Mouse (Mus musculus) liver, embryonic 12.5 days (tissue): ENCODE results near the gene Gm49630. TPM values are rescaled to one million over a fixed set of nuclear protein-coding genes. Genes with fewer than 3 reads are reported as not detected.
"Not testable (repeated sequence)": the region's sequence is repeated elsewhere in the genome, so short reads cannot be mapped to it uniquely, and the experiment has no call there.

Source experiments
- ATAC-seq: fragments of 200-750 bp; cut with Nextera tagmentation; 2 replicates; pipeline ENCODE4 v1.8.0; 2017; ENCODE audit warnings: moderate number of reproducible peaks, mild to moderate bottlenecking, moderate library complexity
- H3K27ac ChIP-seq: fragments of 300-500 bp; sonication (generic); 2 replicates; pipeline ENCODE4 v1.5.1; 2016; ENCODE audit warnings: mild to moderate bottlenecking
- H3K27me3 ChIP-seq: fragments of 300-500 bp; sonication (generic); replicated peaks from 2 replicates; pipeline ENCODE4 v1.6.1; 2016; ENCODE audit warnings: mild to moderate bottlenecking, moderate library complexity
- H3K36me3 ChIP-seq: fragments of 300-500 bp; sonication (generic); 2 replicates; pipeline ENCODE4 v1.6.1; 2016; ENCODE audit warnings: mild to moderate bottlenecking, moderate library complexity
- H3K4me1 ChIP-seq: fragments of 300-500 bp; sonication (generic); 2 replicates; pipeline ENCODE4 v1.6.1; 2016
- H3K4me2 ChIP-seq: fragments of 300-500 bp; sonication (generic); 2 replicates; pipeline ENCODE4 v1.6.1; 2016; ENCODE audit warnings: mild to moderate bottlenecking, moderate library complexity
- H3K4me3 ChIP-seq: fragments of 300-500 bp; sonication (generic); 2 replicates; pipeline ENCODE4 v1.5.1; 2016; ENCODE audit warnings: mild to moderate bottlenecking, moderate library complexity
- H3K9ac ChIP-seq: fragments of 300-500 bp; sonication (generic); 2 replicates; pipeline ENCODE4 v1.6.1; 2016; ENCODE audit warnings: mild to moderate bottlenecking, moderate library complexity
- H3K9me3 ChIP-seq: fragments of 300-500 bp; sonication (generic); replicated peaks from 2 replicates; pipeline ENCODE4 v1.6.1; 2016; ENCODE audit warnings: mild to moderate bottlenecking, moderate library complexity
- WGBS: fragments of 180-500 bp; shearing (Covaris S2); methylation state at CpG from one replicate; pipeline ENCODE4 v1.1.7; 2016; ENCODE audit not compliant: insufficient replicate concordance; 5-methylcytosine and 5-hydroxymethylcytosine counted together
- polyA plus RNA-seq: library from polyadenylated mRNA; unstranded; fragments of >200 nt; fragmentation: Nextera tagmentation; extraction: Ambion mirVana; gene quantifications from 2 replicates; pipeline ENCODE4 v1.2.1, GENCODE M21; 2016

Gm49630 gene
- polyA plus RNA-seq, 1 experiment from 2014 or later, result not detected

GRCm38 (mm10) chr17:7360749-7361465 is 10.9 kb downstream of the Gm49630 start:
- WGBS, result 74% methylated on average over 9 of the region's 9 CpGs
- not testable (repeated sequence) for H3K36me3 ChIP-seq, H3K4me1 ChIP-seq, H3K4me2 ChIP-seq, H3K27ac ChIP-seq, H3K9me3 ChIP-seq, H3K4me3 ChIP-seq, H3K9ac ChIP-seq, H3K27me3 ChIP-seq, ATAC-seq

- ATAC-seq, result not testable (repeated sequence)
Observed at GRCm38 (mm10) chr17:7359806-7360205, 12.0 kb downstream of the Gm49630 start.

GRCm38 (mm10) chr17:7352596-7352995 is 19.2 kb downstream of the Gm49630 start, which contains the start of gene Ttll2:
Ttll2 (minus strand) TSS chr17:7352696.
- WGBS, result 47% methylated on average over 1 of the region's 1 CpGs
- not testable (repeated sequence) for ATAC-seq

More at GRCm38 (mm10) chr17:7359806-7360205, 12.0 kb downstream of the Gm49630 start:
- not testable (repeated sequence) for H3K9me3 ChIP-seq, H3K27ac ChIP-seq, H3K4me1 ChIP-seq, H3K4me3 ChIP-seq, H3K4me2 ChIP-seq, H3K36me3 ChIP-seq, H3K27me3 ChIP-seq, H3K9ac ChIP-seq
- 87% methylated on average over 4 of the region's 4 CpGs for WGBS

GRCm38 (mm10) chr17:7348765-7349164 is 23.0 kb downstream of the Gm49630 start:
- WGBS, result 57% methylated on average over 2 of the region's 3 CpGs
- H3K27ac ChIP-seq, H3K4me2 ChIP-seq, H3K4me3 ChIP-seq, H3K9ac ChIP-seq, H3K4me1 ChIP-seq, H3K27me3 ChIP-seq, H3K36me3 ChIP-seq, ATAC-seq, H3K9me3 ChIP-seq: not testable (repeated sequence)

More at GRCm38 (mm10) chr17:7352596-7352995, 19.2 kb downstream of the Gm49630 start, which contains the start of gene Ttll2:
- not testable (repeated sequence) for H3K4me1 ChIP-seq, H3K36me3 ChIP-seq, H3K9me3 ChIP-seq, H3K27ac ChIP-seq, H3K9ac ChIP-seq, H3K4me3 ChIP-seq, H3K4me2 ChIP-seq, H3K27me3 ChIP-seq

- H3K4me3 ChIP-seq, H3K4me2 ChIP-seq, ATAC-seq, H3K9me3 ChIP-seq, H3K4me1 ChIP-seq, H3K27me3 ChIP-seq, H3K9ac ChIP-seq, H3K36me3 ChIP-seq, H3K27ac ChIP-seq: not testable (repeated sequence)
- WGBS, result 64% methylated on average over 8 of the region's 9 CpGs
Observed at GRCm38 (mm10) chr17:7337381-7337780, 34.4 kb downstream of the Gm49630 start.

GRCm38 (mm10) chr17:7332745-7333144 is 39.0 kb downstream of the Gm49630 start:
- not testable (repeated sequence) for H3K4me1 ChIP-seq, H3K9ac ChIP-seq, H3K27me3 ChIP-seq, H3K36me3 ChIP-seq, H3K9me3 ChIP-seq, H3K4me2 ChIP-seq, H3K4me3 ChIP-seq, ATAC-seq, H3K27ac ChIP-seq
- WGBS, result 49% methylated on average over 4 of the region's 5 CpGs

GRCm38 (mm10) chr17:7326415-7326814 is 45.4 kb downstream of the Gm49630 start:
- peak; percentile 44; the same call in 1 of the 2 replicates for ATAC-seq
- not testable (repeated sequence) for H3K27me3 ChIP-seq, H3K4me3 ChIP-seq, H3K4me2 ChIP-seq, H3K36me3 ChIP-seq, H3K9me3 ChIP-seq, H3K27ac ChIP-seq, H3K4me1 ChIP-seq, H3K9ac ChIP-seq
- 19% methylated on average over 5 of the region's 8 CpGs for WGBS

- H3K9ac ChIP-seq, H3K4me3 ChIP-seq, H3K4me2 ChIP-seq, H3K36me3 ChIP-seq, H3K4me1 ChIP-seq, ATAC-seq, H3K27ac ChIP-seq, H3K9me3 ChIP-seq, H3K27me3 ChIP-seq: not testable (repeated sequence)
- 75% methylated on average over 5 of the region's 5 CpGs for WGBS
Observed at GRCm38 (mm10) chr17:7324346-7324745, 47.4 kb downstream of the Gm49630 start, which contains the start of gene Tcp10a. Tcp10a (plus strand) TSS chr17:7324646.

GRCm38 (mm10) chr17:7319789-7320188 is 52.0 kb downstream of the Gm49630 start:
- not testable (repeated sequence) for H3K4me3 ChIP-seq, H3K27ac ChIP-seq, H3K9me3 ChIP-seq, H3K4me2 ChIP-seq, H3K9ac ChIP-seq, H3K4me1 ChIP-seq, ATAC-seq, H3K27me3 ChIP-seq, H3K36me3 ChIP-seq
- 73% methylated on average over 6 of the region's 6 CpGs for WGBS

- not testable (repeated sequence) for H3K27ac ChIP-seq, ATAC-seq, H3K9ac ChIP-seq, H3K4me2 ChIP-seq, H3K9me3 ChIP-seq, H3K4me1 ChIP-seq, H3K4me3 ChIP-seq, H3K27me3 ChIP-seq, H3K36me3 ChIP-seq
- WGBS, result 45% methylated on average over 7 of the region's 8 CpGs
Observed at GRCm38 (mm10) chr17:7315693-7316382, 55.9 kb downstream of the Gm49630 start.

GRCm38 (mm10) chr17:7306278-7307196 is 65.2 kb downstream of the Gm49630 start:
- 54% methylated on average over 8 of the region's 8 CpGs for WGBS

More at GRCm38 (mm10) chr17:7306278-7307196, 65.2 kb downstream of the Gm49630 start:
- H3K27ac ChIP-seq, ATAC-seq, H3K4me3 ChIP-seq, H3K4me1 ChIP-seq, H3K4me2 ChIP-seq, H3K36me3 ChIP-seq, H3K9ac ChIP-seq, H3K9me3 ChIP-seq, H3K27me3 ChIP-seq: not testable (repeated sequence)
